Mouse (Mus musculus) gastrocnemius, adult 2 months (tissue): ENCODE data around the gene Hmces. TPM values are rescaled to one million over a fixed set of nuclear protein-coding genes. Genes with fewer than 3 reads are reported as not detected.

Experiments used
- DNase-seq: peaks from one replicate; pipeline ENCODE4 v3.0.0; 2022
- H3K27ac ChIP-seq: fragments of 200-600 bp; 2 replicates; pipeline ENCODE4 v1.8.1; 2022; ENCODE audit warnings: mild to moderate bottlenecking
- H3K4me3 ChIP-seq: fragments of 200-600 bp; 2 replicates; pipeline ENCODE4 v1.8.1; 2022; ENCODE audit warnings: mild to moderate bottlenecking, moderate library complexity
- CTCF ChIP-seq: fragments of 200-600 bp; IDR thresholded peaks from 2 replicates; pipeline ENCODE4 v1.8.1; 2022; ENCODE audit warnings: antibody characterized with exemption, mild to moderate bottlenecking, moderate library complexity
- intact Hi-C: fragments of 180-260 bp; cut with DNase I; formaldehyde crosslinking; loops from one replicate; pipeline ENCODE4 v1.15.1; 2025
- long read RNA-seq, 2 experiments: library from polyadenylated mRNA; stranded (forward); transcript quantifications; one replicate each; pipeline ENCODE4 v2.0.0; 2021
- total RNA-seq, 2 experiments: library from RNA; stranded (reverse); gene quantifications; 2 replicates each; pipeline ENCODE4 v1.2.3; 2021

Hmces gene
- 1 to 10 TPM; 5.9 to 6.4 TPM for total RNA-seq
- long read RNA-seq, experiment 1, transcript Hmces-201 (7 exons, 1,464 nt), result major isoform, 7 of 8 reads
- long read RNA-seq, experiment 1, partial matches to known transcripts, result 0 of 8 reads
- long read RNA-seq, experiment 1, other reads (novel, unspliced or antisense), result 0 of 8 reads
- long read RNA-seq, experiment 2, transcript Hmces-201 (7 exons, 1,464 nt), result major isoform, 5 of 6 reads
- long read RNA-seq, experiment 2, partial matches to known transcripts, result 0 of 6 reads
- long read RNA-seq, experiment 2, other reads (novel, unspliced or antisense), result 0 of 6 reads

GRCm38 (mm10) chr6:87913661-87914325 is at the start of gene Hmces:
Hmces (plus strand) TSS chr6:87913935.
- Histone ChIP-seq H3K4me3 (peak within 1 kb of the TSS; percentile 94), H3K27ac (peak within 1 kb of the TSS; percentile 89)
- intact Hi-C loops, result loop anchor here (5.0 to 10.0 kb wide), 4 partner anchors 84 to 194 kb away; no protein-coding TSS in a partner anchor
- TF ChIP-seq CTCF, result no peak; the same call in 1 of the 2 replicates
- peak; percentile 78 for DNase-seq

- no peak for TF ChIP-seq CTCF
- intact Hi-C loops, result no loop called here
- H3K27ac ChIP-seq, result peak overlapping the region; percentile 38; the same call in 1 of the 2 replicates
- DNase-seq, result peak; percentile 43
- H3K4me3 ChIP-seq, result no peak overlapping the region
Measured at GRCm38 (mm10) chr6:87866211-87866610, 47.5 kb upstream of the Hmces start.

- intact Hi-C loops, result no loop called here
- TF ChIP-seq CTCF, result no peak
- Histone ChIP-seq H3K4me3 (no peak overlapping the region), H3K27ac (peak overlapping the region; percentile 94)
- DNase-seq, result no peak
Measured at GRCm38 (mm10) chr6:87867256-87867655, 46.5 kb upstream of the Hmces start.

GRCm38 (mm10) chr6:87868871-87869506 is 44.7 kb upstream of the Hmces start:
- peak overlapping the region; percentile 94 for H3K27ac ChIP-seq

GRCm38 (mm10) chr6:87870440-87870839 is 43.3 kb upstream of the Hmces start:
- no peak for TF ChIP-seq CTCF
- H3K4me3 ChIP-seq, result no peak overlapping the region
- H3K27ac ChIP-seq, result peak overlapping the region; percentile 94
- intact Hi-C loops, result no loop called here
- DNase-seq, result no peak

More at GRCm38 (mm10) chr6:87868871-87869506, 44.7 kb upstream of the Hmces start:
- intact Hi-C loops, result no loop called here
- TF ChIP-seq CTCF, result no peak
- H3K4me3 ChIP-seq, result peak overlapping the region; percentile 64
- DNase-seq, result peak; percentile 96

GRCm38 (mm10) chr6:87871240-87871639 is 42.5 kb upstream of the Hmces start:
- TF ChIP-seq CTCF, result no peak
- intact Hi-C loops, result no loop called here
- no peak for DNase-seq
- Histone ChIP-seq H3K27ac (peak overlapping the region; percentile 94), H3K4me3 (no peak overlapping the region)

GRCm38 (mm10) chr6:87873104-87873503 is 40.6 kb upstream of the Hmces start:
- intact Hi-C loops, result no loop called here
- DNase-seq, result peak; percentile 92
- TF ChIP-seq CTCF, result peak; percentile 11; the same call in 1 of the 2 replicates
- H3K4me3 ChIP-seq, result no peak overlapping the region
- peak overlapping the region; percentile 94 for H3K27ac ChIP-seq

- TF ChIP-seq CTCF, result peak; percentile 34; the same call in 1 of the 2 replicates
- no peak overlapping the region for H3K4me3 ChIP-seq
- intact Hi-C loops, result no loop called here
- DNase-seq, result no peak
- H3K27ac ChIP-seq, result peak overlapping the region; percentile 94
Measured at GRCm38 (mm10) chr6:87873963-87874362, 39.8 kb upstream of the Hmces start.

GRCm38 (mm10) chr6:87875083-87875482 is 38.7 kb upstream of the Hmces start:
- peak; percentile 95 for DNase-seq
- no peak for TF ChIP-seq CTCF

GRCm38 (mm10) chr6:87875562-87875961 is 38.2 kb upstream of the Hmces start:
- TF ChIP-seq CTCF, result no peak
- peak overlapping the region; percentile 41; the same call in 1 of the 2 replicates for H3K4me3 ChIP-seq
- H3K27ac ChIP-seq, result peak overlapping the region; percentile 94
- intact Hi-C loops, result no loop called here
- peak; percentile 42 for DNase-seq

More at GRCm38 (mm10) chr6:87875083-87875482, 38.7 kb upstream of the Hmces start:
- Histone ChIP-seq H3K4me3 (no peak overlapping the region), H3K27ac (peak overlapping the region; percentile 94)
- intact Hi-C loops, result no loop called here

- H3K4me3 ChIP-seq, result peak overlapping the region; percentile 41
- DNase-seq, result peak; percentile 65
- peak overlapping the region; percentile 94 for H3K27ac ChIP-seq
- intact Hi-C loops, result no loop called here
- TF ChIP-seq CTCF, result no peak
Measured at GRCm38 (mm10) chr6:87876068-87876643, 37.6 kb upstream of the Hmces start.

GRCm38 (mm10) chr6:87879010-87879409 is 34.7 kb upstream of the Hmces start:
- intact Hi-C loops, result no loop called here
- Histone ChIP-seq H3K4me3 (no peak overlapping the region), H3K27ac (no peak overlapping the region)
- no peak for TF ChIP-seq CTCF
- DNase-seq, result no peak

- no peak for DNase-seq
- TF ChIP-seq CTCF, result no peak
- Histone ChIP-seq H3K4me3 (no peak overlapping the region), H3K27ac (no peak overlapping the region)
- intact Hi-C loops, result no loop called here
Measured at GRCm38 (mm10) chr6:87879628-87880027, 34.1 kb upstream of the Hmces start.
